Mouse (Mus musculus) cerebellum, postnatal 10 days (tissue): Measurements from ENCODE around the gene Aven.

Experiments used
- DNase-seq, 2 experiments: peaks; one replicate each; pipeline ENCODE4 v3.0.0; 2021; ENCODE audit warnings: mixed read lengths in 2 of 2

Aven gene

DNA sequence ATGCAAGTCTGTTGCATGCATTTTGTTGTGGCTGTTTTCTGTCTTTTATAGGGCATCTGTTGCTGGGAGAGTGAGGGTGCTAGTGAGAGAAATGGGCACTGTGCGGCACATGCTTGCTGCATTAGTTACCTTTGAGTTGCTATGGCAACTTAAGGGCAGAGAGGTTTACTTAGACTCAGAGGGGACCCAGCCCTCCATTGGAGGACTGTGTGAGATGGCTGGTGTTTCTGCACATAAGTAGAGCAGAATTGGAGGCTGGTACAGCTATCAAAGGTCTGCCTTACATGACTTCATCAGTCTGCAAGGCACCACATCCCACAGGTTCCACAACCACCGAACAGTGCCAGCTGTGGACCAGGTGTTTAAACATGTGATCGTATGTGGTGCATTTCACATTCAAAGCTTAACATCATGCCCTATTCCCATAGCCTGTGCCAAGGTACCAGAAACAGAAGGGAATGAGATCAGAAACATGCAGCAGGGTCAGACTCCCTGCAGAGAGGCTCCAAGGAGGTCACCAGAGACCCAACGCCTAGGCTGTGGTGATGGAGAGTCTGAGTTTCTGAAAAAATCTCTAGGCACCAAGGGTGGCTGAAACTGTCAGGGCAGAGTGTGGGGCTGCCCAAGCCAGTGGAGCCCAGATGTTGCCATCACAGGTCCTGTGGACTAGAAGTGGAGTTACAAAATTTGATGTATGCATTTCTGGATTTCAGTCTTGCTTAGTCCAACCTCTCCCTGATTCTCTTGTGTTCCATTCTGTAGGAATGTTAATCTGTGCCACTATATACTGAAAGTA lies 73.7 kb downstream of the Aven start:
- DNase-seq: no peak

DNA sequence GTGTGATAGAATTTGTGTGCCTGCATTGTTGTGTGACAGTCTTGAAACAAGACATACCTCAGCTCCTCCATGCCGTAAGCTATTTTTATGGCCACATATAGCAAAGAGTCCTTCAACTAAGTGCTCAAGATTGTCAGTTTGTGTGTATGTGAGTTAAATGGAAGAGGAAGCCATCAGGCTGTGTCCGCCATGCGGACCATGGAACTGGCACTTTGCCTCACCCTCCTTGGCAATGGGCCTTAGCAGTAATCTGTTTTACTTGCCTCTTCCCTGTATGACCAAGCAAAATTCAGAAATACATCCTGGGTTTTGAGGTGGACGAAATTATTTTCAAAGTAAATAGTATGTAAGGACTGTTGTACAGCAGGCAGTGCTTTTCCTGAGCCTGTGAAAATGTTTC lies 75.0 kb downstream of the Aven start:
- peak; percentile 84 to 87 for DNase-seq

DNA sequence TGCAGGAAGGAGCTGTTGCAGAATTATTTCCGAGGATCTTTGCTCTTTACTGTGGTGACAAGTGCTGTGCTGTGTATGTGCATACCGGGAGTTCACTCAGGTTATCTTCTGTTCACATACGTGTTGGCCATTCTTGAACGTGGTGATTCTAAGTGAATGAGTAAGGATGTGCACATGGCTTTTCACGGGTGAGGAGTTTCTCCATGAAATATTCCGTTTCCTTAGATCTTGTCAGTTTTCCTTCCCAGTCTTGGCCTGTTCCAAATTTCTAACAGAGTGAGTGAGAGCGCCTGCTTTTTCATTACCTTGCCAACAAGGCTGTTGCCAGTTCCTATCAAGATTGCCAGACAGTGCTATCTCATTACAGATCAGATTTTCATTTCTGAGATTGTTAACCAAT lies 98.2 kb downstream of the Aven start:
- DNase-seq: no peak

DNA sequence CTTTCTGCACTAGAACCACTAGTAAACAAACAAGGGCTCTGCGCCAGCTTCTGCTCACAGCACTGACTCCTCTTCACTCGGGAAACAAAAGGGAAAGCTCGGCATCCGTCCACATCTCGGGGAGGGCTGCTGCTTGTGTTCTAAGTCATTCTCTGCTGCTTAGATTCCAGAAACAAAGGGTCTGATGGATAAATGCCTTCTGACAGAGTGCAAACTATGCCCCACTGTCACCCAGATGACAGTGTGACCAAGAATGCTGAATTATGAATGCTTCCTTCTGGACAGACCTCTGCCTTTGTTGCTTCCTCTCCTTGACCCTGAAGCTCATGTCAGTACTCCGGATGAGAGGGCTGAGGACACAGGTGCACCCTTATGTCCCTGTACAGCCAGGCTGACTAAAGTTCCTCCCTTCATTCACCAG lies 98.7 kb downstream of the Aven start:
- peak; percentile 87 to 89 for DNase-seq

DNA sequence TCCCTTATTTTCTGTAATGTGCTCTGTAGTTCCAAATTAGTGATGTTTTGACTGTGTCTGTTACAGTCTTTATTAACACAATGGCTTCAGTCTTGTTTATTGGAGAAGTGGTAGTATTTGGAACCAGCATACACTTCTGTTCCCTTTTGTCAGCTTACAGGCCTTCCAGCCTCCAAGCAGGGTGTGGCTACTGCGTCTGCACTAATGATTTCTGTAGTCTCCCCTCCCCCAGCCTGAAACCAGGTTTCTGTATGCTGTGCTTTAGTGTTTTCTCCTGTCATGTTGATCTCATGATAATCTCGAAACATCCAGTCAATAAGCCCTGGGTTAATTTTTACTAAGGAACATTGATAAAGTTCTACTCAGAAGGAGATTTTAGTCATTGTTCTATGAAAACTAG lies 100.6 kb downstream of the Aven start:
- no peak for DNase-seq

DNA sequence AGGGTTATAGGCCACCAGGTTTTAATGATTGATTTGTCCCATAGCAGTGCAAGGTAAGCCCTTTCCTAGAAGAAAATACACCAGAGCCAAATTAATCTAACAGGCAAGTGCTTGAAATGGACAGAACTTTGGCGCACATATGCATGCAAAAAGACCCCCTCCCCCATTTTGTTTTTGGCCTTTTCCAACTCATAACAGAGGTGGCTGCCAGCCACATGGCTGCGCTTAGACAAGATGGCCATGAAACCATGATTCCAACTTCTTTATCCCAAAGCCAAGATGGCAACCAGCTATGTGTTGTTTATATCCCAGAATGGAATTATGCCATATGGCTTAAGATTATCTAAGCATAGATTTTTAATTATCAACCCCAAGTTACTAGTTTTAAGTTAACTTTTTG lies 101.0 kb downstream of the Aven start:
- peak; percentile 70 to 71 for DNase-seq

DNA sequence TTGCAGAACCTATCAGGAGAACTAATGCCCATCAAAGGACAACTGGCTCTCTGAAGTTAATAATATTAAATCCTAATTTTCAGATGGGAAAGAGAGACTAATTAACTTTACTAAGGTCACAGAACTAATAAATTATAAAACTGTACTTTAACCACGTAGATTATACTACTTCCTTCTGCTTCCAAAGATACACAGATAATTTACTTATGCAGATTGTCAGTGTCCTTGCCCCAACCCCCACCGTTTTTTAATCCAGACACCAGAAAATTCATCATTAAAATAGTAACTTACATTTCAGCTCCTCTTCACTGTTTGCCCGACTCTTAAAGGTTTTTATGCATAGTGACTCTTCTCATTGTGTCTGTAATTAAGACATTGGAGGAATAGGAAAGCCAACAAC lies 103.0 kb downstream of the Aven start:
- no peak for DNase-seq

DNA sequence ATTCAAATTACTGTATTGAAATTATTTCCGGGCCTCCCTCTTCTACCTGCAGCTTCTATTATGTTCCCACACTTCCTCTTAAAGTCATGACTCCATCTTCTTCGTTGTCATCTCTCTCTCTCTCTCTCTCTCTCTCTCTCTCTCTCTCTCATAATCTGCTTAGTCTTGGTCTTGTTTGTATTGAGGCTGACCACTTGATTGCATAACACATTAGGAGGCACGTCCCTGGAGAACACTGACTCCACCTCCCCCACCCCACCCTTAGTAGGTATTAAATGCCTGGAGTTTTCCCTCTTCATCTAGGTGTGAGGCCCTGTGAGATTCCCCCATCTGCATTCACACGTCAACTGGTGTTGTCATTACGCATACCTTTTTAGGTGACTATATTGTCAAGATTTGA lies 103.7 kb downstream of the Aven start:
- DNase-seq: no peak

DNA sequence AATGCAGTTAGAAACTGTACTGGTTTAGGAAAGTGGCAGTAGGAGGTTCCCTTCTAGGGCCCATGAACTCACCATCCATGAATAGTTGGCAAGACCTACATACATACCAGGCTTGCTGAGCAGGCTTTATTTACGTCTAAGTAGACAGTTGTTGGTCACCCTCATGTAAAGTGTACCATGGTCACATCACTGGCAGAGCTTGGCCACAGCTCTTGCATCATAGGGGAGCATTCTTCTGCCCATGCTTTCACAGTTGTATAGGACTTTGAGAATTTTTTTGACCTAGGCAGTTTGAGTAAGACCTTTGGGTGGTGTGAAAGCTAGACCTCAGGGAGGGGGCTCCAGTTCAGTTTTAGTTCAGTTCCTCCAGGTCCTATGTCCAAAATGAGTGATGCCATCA lies 104.3 kb downstream of the Aven start:
- DNase-seq: no peak

DNA sequence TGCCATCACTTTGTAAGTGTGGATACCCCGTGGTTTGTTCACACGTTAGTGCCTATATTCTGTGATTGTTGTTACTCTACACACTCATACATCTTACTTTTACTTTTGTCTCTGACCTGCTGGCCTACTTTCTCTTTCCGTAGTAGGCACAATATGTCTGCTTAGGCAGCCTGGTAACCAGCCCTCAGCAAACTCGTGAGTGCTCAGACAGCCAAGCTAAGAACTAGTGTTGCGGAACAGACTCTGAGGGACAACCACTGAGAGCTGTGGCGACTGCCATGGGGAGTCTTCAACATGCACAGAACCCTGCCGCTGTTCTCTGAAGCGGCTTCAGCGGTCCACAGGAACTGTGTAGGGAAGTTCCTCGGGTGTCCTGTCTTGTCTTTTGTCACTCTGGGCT lies 107.5 kb downstream of the Aven start:
- DNase-seq: peak; percentile 22 to 37

DNA sequence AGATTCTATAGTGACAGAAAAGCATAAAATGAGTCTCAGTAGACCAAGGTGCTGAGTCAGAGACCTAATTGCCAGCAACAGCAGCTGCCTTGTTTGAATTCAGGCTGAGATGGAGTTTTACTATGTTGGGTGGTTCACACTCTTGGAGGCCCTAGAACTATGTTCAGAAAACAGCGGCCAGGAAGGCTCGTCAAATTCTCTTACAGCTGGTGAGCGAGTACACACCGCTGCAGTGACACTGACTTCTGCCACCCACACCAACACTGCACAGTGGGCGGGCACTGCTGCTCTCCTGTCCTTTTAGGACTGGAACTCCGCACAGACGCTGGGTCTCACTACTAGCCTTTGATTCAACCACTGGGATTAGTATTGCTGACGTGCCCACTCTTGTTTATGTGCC lies 109.7 kb downstream of the Aven start:
- DNase-seq: no peak

DNA sequence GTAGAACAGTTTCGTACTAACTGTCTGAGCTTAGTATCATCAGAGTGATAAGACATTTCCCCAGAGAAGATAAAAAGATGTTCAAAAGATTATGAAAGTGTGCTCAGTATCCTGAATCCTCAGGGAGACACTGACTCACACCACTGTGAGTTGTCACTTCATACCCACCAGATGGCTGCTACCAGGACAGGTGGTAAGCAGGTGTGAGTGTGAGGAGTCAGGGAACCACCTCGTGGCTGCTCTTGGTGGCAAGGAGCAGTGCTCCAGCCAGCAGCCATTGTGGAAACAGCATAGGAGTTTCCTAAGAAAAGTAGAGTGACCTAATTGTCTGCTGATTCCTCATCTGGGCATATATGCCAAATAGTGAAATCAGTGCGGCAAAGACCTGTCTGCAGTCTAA lies 113.8 kb downstream of the Aven start:
- DNase-seq: no peak

DNA sequence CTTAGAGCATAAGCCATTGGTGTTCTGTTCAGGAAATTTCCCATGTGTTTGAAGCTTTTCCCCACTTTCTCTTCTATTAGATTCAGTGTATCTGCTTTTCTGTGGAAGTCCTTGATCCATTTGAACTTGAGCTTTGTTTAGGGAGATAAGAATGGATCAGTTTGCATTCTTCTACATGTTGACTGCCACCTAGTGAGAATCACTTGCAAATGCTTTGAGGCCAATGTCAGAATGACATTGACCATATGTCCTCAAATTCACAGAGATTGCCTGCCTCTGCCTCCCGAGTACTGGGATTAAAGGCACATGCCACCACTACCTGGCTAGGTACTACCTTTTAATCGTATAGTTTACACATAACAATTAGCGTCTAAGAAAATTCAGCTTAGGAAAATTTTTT lies 119.9 kb downstream of the Aven start:
- no peak for DNase-seq

DNA sequence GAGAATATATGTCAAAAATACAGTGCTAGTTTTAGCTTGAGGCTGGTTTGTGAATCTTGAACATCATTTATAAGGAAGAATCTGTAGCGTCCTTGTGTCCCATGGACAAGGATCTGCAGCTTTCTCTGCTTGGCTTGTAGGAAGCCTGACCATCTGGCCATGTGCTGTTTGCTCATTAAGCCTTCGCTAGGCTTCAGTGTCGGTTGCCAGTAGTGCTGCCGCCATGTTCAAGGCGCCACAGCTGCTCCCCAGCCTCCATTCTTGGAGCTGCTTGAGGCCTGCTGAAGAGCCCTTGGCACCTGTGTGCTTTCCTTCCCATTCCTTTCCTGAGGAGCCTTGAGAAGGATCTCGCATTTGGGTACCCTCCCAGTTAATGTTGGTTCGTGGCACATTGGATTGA lies 121.6 kb downstream of the Aven start:
- peak; percentile 61 to 73 for DNase-seq

DNA sequence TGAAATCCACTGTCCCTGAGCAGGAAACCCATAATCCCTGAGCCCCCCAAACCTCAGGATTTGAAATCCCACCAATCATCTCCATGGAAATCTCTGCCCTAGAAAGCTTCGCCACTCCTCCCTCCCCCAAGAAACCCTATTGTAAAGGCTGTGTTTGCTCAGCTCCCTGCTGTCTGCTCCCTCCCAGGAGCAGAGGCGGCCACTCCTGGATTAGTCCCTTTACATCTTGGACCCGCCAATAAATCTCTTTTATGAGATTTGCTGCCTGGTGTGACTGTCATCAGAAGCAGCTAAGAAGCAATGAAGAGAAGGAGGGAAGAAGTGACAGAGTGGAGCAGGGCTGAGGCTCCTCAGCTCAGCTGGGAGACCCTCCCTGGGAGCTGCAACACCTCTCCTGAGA lies 124.4 kb downstream of the Aven start:
- no peak for DNase-seq

DNA sequence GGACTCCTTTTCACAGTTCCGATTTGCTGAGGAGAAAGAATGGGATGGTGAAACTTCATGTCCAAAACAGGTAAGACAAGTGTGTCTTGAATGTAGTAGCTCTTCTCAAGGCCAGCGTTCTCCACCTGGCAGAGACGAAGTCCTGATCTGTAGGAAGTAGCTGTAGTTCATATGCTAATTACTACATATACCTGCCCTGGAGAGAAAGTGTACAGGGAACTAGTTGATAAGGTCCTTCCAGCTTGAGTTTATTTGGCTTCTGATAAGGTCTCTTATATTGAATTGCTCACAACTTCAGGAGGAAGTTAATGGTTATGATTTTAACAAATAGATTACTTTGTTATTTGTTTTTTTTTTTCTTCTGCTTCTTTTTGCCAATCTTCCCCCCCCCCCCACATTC lies 132.4 kb downstream of the Aven start:
- no peak for DNase-seq

DNA sequence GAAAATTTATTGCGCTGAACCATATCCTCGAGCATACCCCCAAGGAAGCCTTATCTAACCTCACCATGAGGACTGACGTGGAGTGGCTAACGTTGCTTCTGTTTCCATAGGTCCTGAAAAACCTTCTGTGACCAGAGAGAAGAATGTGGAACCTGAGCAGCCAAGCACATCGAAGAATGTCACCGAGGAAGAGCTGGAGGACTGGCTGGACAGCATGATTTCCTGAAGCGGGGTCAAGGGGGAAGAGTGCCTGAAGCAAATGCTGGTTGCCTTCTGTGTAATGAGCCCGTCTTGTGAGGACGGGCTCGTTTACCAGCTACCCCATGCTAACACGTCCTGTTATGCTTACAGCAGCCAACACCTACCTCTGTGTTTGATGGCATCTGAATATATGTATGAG lies 137.9 kb downstream of the Aven start:
- no peak for DNase-seq

DNA sequence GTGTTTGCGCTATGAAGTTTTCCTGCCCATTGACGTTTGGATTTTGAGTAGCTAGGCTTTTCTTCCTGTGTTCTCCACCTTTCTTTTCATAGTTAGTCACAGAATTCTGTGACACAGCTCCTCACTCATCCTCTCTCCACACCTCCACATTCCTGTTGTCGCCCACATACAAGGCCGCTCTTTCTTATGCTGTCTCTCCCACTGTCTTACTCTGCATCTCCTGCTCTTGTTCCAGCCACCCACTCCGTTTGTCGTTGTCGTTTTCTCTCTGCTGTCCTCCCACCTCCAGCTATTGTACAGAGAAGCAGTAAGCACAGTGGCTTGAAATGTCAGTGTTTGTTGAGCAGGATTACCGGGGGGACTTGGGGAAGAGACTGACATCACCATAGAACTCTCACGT lies 139.8 kb downstream of the Aven start:
- DNase-seq: no peak

DNA sequence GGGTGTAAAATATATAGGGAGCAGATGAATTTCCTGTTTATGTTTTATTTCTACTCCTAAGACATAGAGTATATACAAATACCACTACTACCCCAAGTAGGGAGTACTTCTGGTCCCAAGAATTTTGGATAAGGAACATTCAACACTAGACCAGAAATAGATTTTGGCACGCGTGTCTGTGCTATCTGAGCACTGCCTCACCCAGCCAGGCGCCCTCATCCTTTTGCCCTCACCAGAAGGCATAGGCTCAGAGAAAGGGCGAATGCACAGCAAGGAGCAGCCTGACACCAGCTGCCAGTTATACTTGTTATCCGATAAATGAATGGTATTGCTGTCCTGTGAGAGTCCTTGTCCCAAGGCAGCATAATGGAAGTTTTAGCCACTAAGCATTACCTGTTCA lies 144.4 kb downstream of the Aven start:
- peak; percentile 60 for DNase-seq

DNA sequence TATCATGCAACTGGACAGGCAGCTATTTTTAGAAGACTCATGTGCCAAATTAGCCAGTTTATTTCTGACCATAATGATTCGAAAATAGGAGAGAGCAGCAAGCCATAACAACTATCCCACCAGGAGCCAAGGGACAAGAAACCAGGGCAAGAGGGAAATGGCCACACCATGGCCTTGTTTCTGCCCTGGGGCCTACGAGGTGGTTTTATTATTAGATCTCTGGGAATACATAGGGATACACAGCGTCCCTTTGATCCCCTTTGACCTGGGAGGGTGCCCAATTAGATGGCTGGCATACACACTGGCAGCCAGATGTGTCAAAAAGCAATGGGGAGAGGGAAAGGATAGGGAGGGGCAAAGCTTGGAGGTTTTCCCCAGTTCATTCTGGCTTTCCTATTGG lies 161.1 kb downstream of the Aven start:
- no peak for DNase-seq

DNA sequence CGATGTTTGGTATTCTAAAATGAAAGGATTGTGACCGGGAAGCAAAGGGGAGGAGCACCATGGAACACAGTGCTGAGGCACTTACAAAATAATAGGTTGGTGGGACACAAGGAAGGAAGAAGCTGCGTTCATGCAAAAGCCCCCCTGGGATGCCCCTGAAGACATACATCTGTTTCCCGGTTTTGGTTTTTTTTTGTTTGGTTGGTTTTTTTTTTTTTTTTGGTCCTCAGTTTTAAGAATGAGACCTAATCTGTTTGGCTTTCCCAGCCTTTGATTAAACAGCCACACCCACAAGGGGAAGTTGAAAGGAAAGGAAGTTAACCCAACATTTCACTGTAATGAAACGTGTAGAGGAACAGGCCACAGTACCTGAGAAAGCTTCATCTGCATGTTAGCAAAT lies 163.4 kb downstream of the Aven start:
- DNase-seq: no peak

DNA sequence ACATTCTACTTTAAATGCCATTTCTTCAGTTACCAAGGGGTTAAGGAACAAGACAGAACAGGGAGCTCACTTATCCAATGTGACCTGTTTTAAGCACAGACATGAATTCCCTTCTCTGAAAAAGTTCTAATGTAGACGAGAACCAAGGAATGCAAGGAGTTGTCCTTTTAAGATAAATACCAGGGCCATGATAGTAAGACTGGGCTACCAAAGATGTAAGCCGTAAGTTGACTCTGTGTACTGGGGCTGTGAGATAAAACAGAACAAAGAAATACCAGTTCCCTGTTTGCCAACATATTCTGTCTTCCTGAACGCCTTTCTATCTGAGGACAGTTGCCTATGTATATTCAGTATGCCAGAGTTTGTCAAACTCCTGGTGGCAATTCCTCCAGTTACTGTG lies 176.7 kb downstream of the Aven start:
- DNase-seq: no peak

DNA sequence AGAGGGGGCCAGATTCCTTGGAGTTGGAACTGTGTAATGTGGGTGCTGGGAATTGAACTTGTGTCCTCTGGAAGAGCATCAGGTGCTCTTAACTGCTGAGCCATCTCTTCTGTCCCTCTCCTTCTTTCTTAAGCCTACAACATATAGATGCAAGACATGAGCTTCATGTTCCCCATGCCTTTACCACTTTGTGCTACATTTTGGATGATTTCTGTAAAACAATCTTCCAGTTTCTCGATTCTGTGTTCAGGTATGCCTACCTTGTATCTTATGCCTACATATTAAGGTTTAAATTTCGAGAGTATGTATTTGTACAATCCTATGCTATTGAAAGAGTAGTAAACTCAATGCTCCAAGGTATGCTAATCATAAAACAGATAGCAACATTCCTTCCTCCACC lies 183.4 kb downstream of the Aven start:
- no peak for DNase-seq

DNA sequence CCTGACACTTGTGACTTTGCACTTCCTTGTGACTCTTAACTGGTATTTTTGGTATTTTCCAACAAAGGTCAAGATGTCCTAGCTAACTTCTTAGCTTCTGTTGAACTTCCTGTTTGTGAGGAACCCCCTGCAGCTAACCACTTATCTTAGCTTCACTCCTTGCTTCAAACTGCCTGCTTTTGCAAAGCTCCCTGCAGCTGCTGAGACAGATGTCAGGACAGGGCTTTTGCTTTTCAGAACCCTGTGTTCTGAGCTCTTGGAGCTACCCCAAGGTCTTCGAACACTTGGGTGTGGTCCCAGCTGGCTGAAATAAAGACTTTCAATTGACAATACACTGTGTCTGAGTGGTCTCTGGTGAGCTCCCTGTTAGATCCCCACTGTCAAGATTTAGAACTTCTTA lies 184.0 kb downstream of the Aven start:
- no peak for DNase-seq

DNA sequence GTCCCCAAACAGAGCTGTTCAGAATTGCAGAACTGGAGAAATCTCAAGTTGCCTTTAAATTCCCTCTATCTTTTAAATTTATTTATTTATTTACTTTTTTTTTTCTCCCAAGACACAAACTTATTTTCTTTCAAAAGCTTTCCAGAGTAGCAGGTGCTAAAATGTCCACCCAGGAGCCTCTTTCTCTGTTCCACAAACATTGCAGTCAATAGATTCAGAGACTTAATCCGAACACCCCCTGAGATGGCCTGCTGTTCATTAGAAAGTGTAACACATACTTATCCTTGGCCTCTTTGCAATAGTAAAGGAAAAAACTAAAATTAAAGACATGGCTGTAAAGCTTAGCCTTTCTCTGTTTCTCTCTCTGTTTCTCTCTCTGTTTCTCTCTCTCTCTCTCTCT lies 184.5 kb downstream of the Aven start:
- DNase-seq: no peak
